Mouse (Mus musculus) embryonic fibroblast, embryonic 13.5 days (primary cell): ENCODE measurements around the gene B4galt7.

Experiments used
- CTCF ChIP-seq: IDR thresholded peaks from 2 replicates; pipeline ENCODE4 v1.5.1; 2011; ENCODE audit warnings: mild to moderate bottlenecking, control low read depth, low read length, moderate library complexity, borderline replicate concordance; ENCODE audit not compliant: insufficient read depth
- POLR2A ChIP-seq: IDR thresholded peaks from 2 replicates; pipeline ENCODE4 v1.6.1; 2011; ENCODE audit warnings: low read depth, mild to moderate bottlenecking, control low read depth, low read length, moderate library complexity

DNA sequence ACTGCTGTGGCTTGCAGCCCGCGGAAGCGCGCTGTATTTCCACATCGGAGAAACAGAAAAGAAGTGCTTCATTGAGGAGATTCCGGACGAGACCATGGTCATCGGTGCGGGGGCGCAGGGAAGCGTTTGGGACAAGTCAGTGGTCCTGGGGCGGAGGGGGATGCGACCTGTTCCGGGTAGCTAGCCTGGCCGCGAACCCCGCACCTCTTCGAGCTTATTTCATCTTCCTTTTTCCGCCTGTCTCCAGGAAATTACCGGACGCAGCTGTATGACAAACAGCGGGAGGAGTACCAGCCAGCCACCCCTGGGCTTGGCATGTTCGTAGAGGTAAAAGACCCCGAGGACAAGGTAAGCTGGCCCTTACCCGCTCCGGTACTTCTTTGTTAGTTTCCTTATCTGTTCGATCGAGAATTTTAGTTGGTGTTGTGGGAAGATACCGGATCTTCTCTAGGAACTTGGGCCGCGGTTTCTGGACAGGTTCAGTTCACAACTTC lies 6.4 kb upstream of the B4galt7 start:
- TF ChIP-seq CTCF (no peak), POLR2A (no peak)
